Mouse (Mus musculus) erythroblast, embryonic 14.5 days (primary cell): ENCODE results near the gene Gm45716. TPM values are rescaled to one million over a fixed set of nuclear protein-coding genes. Genes with fewer than 3 reads are reported as not detected.

Source experiments
- H3K27me3 ChIP-seq: 2 replicates; pipeline ENCODE4 v1.6.1; 2012; ENCODE audit warnings: inconsistent platforms; ENCODE audit not compliant: control insufficient read depth
- H3K36me3 ChIP-seq: 2 replicates; pipeline ENCODE4 v1.6.1; 2012; ENCODE audit warnings: mild to moderate bottlenecking, inconsistent platforms; ENCODE audit not compliant: control insufficient read depth
- H3K4me1 ChIP-seq: 2 replicates; pipeline ENCODE4 v1.6.1; 2012; ENCODE audit warnings: inconsistent platforms; ENCODE audit not compliant: control insufficient read depth
- H3K4me3 ChIP-seq: replicated peaks from 2 replicates; pipeline ENCODE3; 2012; ENCODE audit warnings: moderate library complexity, mild to moderate bottlenecking, inconsistent platforms
- H3K9me3 ChIP-seq: 2 replicates; pipeline ENCODE4 v1.6.1; 2012; ENCODE audit warnings: low read length, inconsistent platforms, mixed read lengths; ENCODE audit not compliant: control insufficient read depth
- GATA1 ChIP-seq: IDR thresholded peaks from 2 replicates; pipeline ENCODE4 v1.6.1; 2012; ENCODE audit warnings: low read length, inconsistent platforms, mixed read lengths
- TAL1 ChIP-seq: IDR thresholded peaks from 3 replicates; pipeline ENCODE4 v1.6.1; 2012; ENCODE audit warnings: low read length, inconsistent platforms, mixed read lengths
- polyA plus RNA-seq: library from polyadenylated mRNA; stranded (reverse); fragments of >175 nt; gene quantifications from 2 replicates; pipeline ENCODE4 v1.2.3, GENCODE M21; 2012

Gene Gm45716
- polyA plus RNA-seq, 1 experiment = 0.04 TPM

GRCm38 (mm10) chr11:90196521-90197215, 9.2 kb downstream of the Gm45716 start:
- H3K4me1 ChIP-seq = no peaks in the 10 kb centered on the region
- no peak overlapping the region for H3K4me3 ChIP-seq
- no peak for TF ChIP-seq TAL1
- TF ChIP-seq GATA1 = no peak
- H3K9me3 ChIP-seq = no peaks in the 10 kb centered on the region
- H3K36me3 ChIP-seq = no peaks in the 10 kb centered on the region
- H3K27me3 ChIP-seq = no peaks in the 10 kb centered on the region

DNA sequence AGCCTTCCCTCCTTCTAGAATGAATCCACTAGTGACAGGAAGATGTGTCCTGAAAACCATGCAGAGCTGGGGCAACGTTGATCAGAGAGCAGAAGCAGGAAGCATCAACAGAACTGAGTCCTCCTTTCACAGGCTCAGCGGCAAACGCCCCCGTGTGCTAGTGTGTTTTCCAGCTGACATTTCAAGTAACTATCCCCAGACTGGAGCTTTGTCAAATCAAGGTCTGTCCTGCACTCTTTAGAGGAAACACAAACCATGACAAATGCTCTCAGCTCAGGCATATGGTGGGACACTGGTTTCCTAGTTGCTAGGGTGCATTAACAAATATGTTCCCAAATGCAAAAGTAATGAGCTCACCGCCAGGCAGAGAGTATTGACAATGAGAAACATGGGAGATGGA, 10.6 kb downstream of the Gm45716 start:
- H3K4me1 ChIP-seq = no peaks in the 10 kb centered on the region
- no peaks in the 10 kb centered on the region for H3K36me3 ChIP-seq
- H3K27me3 ChIP-seq = no peaks in the 10 kb centered on the region
- TF ChIP-seq TAL1 (no peak), GATA1 (no peak)
- no peak overlapping the region for H3K4me3 ChIP-seq
- H3K9me3 ChIP-seq = no peaks in the 10 kb centered on the region

- H3K36me3 ChIP-seq = no peaks in the 10 kb centered on the region
- H3K9me3 ChIP-seq = no peaks in the 10 kb centered on the region
- TF ChIP-seq GATA1 (no peak), TAL1 (no peak)
- H3K4me1 ChIP-seq = no peaks in the 10 kb centered on the region
- no peak overlapping the region for H3K4me3 ChIP-seq
- H3K27me3 ChIP-seq = no peaks in the 10 kb centered on the region
Measured at GRCm38 (mm10) chr11:90200826-90201225, 13.3 kb downstream of the Gm45716 start.

GRCm38 (mm10) chr11:90214246-90214645, 26.8 kb downstream of the Gm45716 start:
- Histone ChIP-seq H3K4me3 (no peak overlapping the region), H3K4me1 (no peaks in the 10 kb centered on the region), H3K27me3 (no peaks in the 10 kb centered on the region), H3K9me3 (no peaks in the 10 kb centered on the region), H3K36me3 (no peaks in the 10 kb centered on the region)
- TF ChIP-seq GATA1 (no peak), TAL1 (no peak)

DNA sequence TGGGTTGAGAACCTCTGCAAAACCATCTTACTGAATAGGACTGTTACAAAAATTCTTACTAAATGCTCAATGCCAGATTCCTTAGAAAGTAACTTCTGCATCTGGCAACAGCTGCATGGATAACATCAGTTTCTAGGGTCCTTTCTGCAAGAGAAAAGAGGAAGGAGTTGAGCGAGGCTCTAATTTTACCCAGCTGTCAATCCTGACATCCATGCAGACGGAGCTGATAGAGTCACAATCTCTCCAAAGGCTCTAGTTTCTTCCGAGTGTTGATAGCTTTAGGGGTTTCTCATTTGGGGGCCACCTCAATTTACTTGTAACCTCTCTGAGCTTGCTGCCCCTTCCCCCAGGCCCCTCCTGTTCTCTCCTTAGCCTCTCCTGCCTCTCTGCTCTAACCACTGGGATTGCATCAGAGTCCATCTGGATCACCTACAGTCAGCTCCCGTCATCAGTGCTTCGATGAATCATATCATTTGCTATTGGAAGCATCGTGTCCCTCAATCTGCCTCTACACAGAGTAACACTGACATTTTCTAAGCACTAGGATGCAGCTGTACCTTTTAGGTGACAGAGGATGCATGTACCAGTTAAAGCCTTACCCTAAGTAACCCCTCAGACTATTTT, 32.7 kb downstream of the Gm45716 start:
- Histone ChIP-seq H3K36me3 (no peaks in the 10 kb centered on the region), H3K4me1 (no peaks in the 10 kb centered on the region), H3K9me3 (no peaks in the 10 kb centered on the region), H3K4me3 (no peak overlapping the region), H3K27me3 (no peaks in the 10 kb centered on the region)
- TF ChIP-seq TAL1 (no peak), GATA1 (no peak)

DNA sequence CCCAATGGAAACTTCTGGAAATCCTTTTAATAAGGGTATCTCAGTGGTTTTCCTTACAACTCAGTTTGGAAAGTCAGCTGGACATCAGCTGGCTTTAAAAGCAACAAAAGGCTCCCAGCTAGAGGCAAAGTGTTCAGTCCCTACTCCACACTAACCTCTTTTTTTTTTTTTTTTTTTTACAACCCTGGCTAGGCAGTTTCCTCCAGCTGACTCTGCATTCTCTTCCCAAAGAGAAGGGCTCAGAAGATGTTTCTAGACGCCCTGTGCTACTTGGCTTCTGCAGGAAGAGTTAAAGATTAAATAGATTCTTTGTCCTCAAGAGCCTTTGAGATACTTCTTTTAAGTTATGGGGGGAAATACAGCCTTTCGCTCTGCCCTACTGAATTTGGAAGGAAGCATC, 33.3 kb downstream of the Gm45716 start:
- Histone ChIP-seq H3K9me3 (no peaks in the 10 kb centered on the region), H3K27me3 (no peaks in the 10 kb centered on the region), H3K36me3 (no peaks in the 10 kb centered on the region), H3K4me3 (no peak overlapping the region), H3K4me1 (no peaks in the 10 kb centered on the region)
- TF ChIP-seq GATA1 (no peak), TAL1 (no peak)

GRCm38 (mm10) chr11:90224914-90225470, 37.5 kb downstream of the Gm45716 start:
- no peak for TF ChIP-seq GATA1
- no peak for TF ChIP-seq TAL1
- Histone ChIP-seq H3K36me3 (no peaks in the 10 kb centered on the region), H3K4me1 (no peaks in the 10 kb centered on the region), H3K9me3 (no peaks in the 10 kb centered on the region), H3K4me3 (no peak overlapping the region), H3K27me3 (no peaks in the 10 kb centered on the region)

- TF ChIP-seq TAL1 (no peak), GATA1 (no peak)
- Histone ChIP-seq H3K4me1 (no peaks in the 10 kb centered on the region), H3K27me3 (no peaks in the 10 kb centered on the region), H3K9me3 (no peaks in the 10 kb centered on the region), H3K36me3 (no peaks in the 10 kb centered on the region), H3K4me3 (no peak overlapping the region)
Measured at GRCm38 (mm10) chr11:90227000-90227922, 39.8 kb downstream of the Gm45716 start.
